Mouse (Mus musculus): ENCODE data around the gene Mapkap1. TPM values are rescaled to one million over a fixed set of nuclear protein-coding genes. Genes with fewer than 3 reads are reported as not detected.
"Not testable (repeated sequence)": the region's sequence is repeated elsewhere in the genome, so short reads cannot be mapped to it uniquely, and the experiment has no call there.

The Mapkap1 gene
- polyA plus RNA-seq, 1 experiment from 2014 or later = 30.9 TPM

DNA sequence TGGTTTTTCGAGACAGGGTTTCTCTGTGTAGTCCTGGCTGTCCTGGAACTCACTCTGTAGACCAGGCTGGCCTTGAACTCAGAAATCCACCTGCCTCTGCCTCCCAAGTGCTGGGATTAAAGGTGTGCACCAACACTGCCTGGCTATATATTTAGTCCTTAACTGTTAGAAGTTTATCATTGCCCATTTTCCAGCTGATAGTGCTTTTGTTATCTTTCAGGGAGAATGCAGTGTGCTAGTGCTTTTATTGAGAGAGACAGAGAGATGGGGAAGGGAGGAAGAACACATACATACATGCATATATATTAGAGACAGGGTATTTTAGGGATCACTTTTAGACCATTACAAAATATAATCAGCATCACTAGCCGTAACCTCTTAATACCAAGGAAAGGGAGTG is 26.3 kb downstream of the Mapkap1 start:
- H3K27ac ChIP-seq (replicated peaks); H3K27me3 ChIP-seq; H3K4me3 ChIP-seq (replicated peaks); H3K4me1 ChIP-seq (replicated peaks); H3K36me3 ChIP-seq (replicated peaks); H3K9ac ChIP-seq; ATAC-seq (ENCODE audit: insufficient read depth); H3K9me3 ChIP-seq (replicated peaks); H3K4me2 ChIP-seq: not testable (repeated sequence)
- 45% methylated on average over 2 of the region's 2 CpGs for WGBS (ENCODE audit: insufficient replicate concordance)

DNA sequence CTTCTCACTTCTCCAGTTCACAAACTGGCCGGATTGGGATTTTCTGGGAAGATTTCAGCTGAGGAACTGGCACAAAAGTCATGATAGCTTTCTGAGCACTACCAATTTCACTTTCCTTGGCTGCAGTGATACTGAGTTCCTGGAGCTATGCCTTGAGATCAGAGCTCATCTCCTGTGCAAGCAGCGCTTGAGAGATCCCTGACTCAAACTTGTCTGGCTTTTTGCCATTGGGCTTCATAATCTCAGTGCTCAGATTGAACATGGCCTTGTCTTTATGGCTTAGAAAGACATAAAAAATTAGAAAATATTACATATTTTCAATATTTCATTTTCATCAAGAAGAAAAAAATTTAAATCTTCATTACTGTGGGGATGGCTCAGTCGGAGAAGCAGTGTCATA is 29.8 kb downstream of the Mapkap1 start:
- WGBS (ENCODE audit: insufficient replicate concordance) = 75% methylated on average over 3 of the region's 3 CpGs

DNA sequence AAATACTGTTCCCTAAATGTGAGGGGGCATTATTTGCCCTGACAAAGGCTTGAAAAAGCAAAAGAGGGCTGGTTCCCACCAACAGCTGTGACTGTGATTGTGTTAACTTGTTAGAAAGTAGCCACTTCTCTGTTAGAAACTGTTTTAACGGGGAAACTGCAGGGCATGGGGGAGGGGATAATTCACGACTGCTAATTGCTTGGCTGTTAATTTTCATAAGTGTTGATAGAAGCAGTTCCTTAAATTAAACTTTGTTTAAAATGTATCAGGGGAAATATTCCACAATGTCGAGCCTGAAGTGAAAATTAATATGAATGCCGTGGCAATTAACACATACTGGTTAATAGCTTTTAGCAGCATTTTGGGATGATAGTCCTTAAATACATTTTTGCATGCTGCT is 42.2 kb downstream of the Mapkap1 start:
- no peak for ATAC-seq (ENCODE audit: insufficient read depth)
- no peak overlapping the region for H3K4me3 ChIP-seq (replicated peaks)
- no peaks in the 10 kb centered on the region for H3K4me1 ChIP-seq (replicated peaks)
- H3K9me3 ChIP-seq (replicated peaks) = no peaks in the 10 kb centered on the region
- no peaks in the 10 kb centered on the region for H3K27me3 ChIP-seq
- H3K27ac ChIP-seq (replicated peaks) = no peak overlapping the region
- 63% methylated on average over 4 of the region's 4 CpGs for WGBS (ENCODE audit: insufficient replicate concordance)
- H3K4me2 ChIP-seq = no peak overlapping the region
- 0 out of 2 replicates have a peak, but pooled peaks cover 13% of the 10 kb centered on the region for H3K36me3 ChIP-seq (replicated peaks)
- no peak overlapping the region for H3K9ac ChIP-seq

More for the DNA sequence above, 29.8 kb downstream of the Mapkap1 start:
- H3K9me3 ChIP-seq (replicated peaks) = no peaks in the 10 kb centered on the region
- no peaks in the 10 kb centered on the region for H3K27me3 ChIP-seq
- H3K27ac ChIP-seq (replicated peaks) = no peak overlapping the region
- no peak overlapping the region for H3K9ac ChIP-seq
- H3K4me2 ChIP-seq = no peak overlapping the region
- no peaks in the 10 kb centered on the region for H3K4me1 ChIP-seq (replicated peaks)
- H3K4me3 ChIP-seq (replicated peaks) = no peak overlapping the region
- ATAC-seq (ENCODE audit: insufficient read depth) = no peak
- H3K36me3 ChIP-seq (replicated peaks) = peaks cover 6% of the 10 kb centered on the region

DNA sequence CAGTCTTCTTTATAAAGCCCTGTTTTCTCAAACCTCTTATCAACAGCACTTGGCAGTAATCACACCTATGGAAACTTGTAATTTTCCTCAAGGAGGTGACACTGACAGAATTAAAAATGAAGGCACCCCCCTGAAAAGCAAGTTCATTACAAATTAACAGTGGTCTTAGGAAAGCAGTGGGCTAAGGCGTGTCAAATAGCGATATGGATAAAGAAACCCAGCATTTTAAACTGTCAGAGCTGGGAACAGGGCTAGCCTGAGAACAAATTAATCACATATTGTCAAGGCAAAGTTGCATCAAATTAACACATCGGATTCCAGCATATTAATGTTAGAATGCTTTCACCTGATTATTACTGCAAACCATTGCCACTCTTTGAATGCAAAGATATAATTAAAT is 55.9 kb downstream of the Mapkap1 start:
- no peak for ATAC-seq (ENCODE audit: insufficient read depth)
- Histone ChIP-seq H3K4me2 (no peak overlapping the region), H3K9me3 (replicated peaks) (no peaks in the 10 kb centered on the region), H3K4me1 (replicated peaks) (no peaks in the 10 kb centered on the region), H3K36me3 (replicated peaks) (no peaks in the 10 kb centered on the region), H3K9ac (no peak overlapping the region), H3K4me3 (replicated peaks) (no peak overlapping the region), H3K27me3 (no peaks in the 10 kb centered on the region), H3K27ac (replicated peaks) (no peak overlapping the region)
- WGBS (ENCODE audit: insufficient replicate concordance) = 65% methylated on average over 3 of the region's 3 CpGs

DNA sequence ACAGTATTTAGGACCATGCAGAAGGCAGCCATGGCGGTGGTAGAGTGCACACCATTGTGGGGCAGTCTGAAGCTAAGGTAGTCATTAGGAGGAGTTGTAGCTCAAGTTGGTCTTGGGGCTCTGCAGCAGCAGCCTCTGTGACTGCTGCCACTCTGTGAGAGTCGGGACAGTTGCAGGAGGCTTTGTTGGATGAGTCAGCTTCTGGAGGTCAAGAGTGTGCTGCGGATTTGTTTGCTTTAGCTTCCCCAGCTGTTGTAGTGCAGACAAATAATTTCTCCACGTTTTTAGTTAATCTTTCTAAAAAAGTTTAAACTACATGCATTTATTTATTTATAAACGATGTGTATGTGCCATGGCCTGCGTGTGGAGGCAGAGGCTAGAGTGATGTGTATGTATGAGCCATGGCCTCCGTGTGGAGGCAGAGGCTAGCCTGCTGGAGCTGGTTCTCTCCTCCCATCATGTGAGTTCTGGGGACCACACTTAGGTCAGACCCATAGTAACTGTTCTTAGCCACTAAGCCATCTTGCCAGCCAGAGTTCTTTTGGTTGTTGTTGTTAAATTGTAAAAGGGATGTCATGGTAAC is 62.1 kb downstream of the Mapkap1 start:
- H3K36me3 ChIP-seq (replicated peaks) = no peaks in the 10 kb centered on the region
- H3K4me3 ChIP-seq (replicated peaks) = no peak overlapping the region
- no peak for ATAC-seq (ENCODE audit: insufficient read depth)
- H3K9me3 ChIP-seq (replicated peaks) = no peaks in the 10 kb centered on the region
- 56% methylated on average over 7 of the region's 7 CpGs for WGBS (ENCODE audit: insufficient replicate concordance)
- no peak overlapping the region for H3K4me2 ChIP-seq
- no peak overlapping the region for H3K9ac ChIP-seq
- no peak overlapping the region for H3K27ac ChIP-seq (replicated peaks)
- no peaks in the 10 kb centered on the region for H3K27me3 ChIP-seq
- no peaks in the 10 kb centered on the region for H3K4me1 ChIP-seq (replicated peaks)

DNA sequence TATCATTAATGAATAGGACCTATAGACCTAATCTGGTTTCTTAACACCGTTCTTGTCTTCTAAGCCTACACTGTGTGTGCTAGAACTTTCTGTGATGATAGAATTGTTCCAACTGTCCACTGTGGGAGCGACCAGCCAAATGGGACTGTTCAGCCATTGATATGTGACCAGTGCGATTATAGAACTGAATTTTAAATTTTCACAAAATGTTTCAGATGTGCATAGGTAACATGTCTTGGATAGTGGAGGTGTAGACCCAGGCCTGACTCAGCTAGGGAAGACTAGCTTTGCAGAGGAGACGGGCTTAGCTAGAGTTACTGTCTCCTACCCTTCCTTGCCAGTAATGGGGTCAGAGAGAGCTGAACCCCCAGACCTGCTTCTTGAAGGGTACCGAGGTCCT is 62.8 kb downstream of the Mapkap1 start:
- Histone ChIP-seq H3K4me1 (replicated peaks) (no peaks in the 10 kb centered on the region), H3K4me3 (replicated peaks) (no peak overlapping the region), H3K27me3 (no peaks in the 10 kb centered on the region), H3K9me3 (replicated peaks) (no peaks in the 10 kb centered on the region), H3K9ac (no peak overlapping the region), H3K4me2 (no peak overlapping the region), H3K36me3 (replicated peaks) (no peaks in the 10 kb centered on the region), H3K27ac (replicated peaks) (no peak overlapping the region)
- no peak for ATAC-seq (ENCODE audit: insufficient read depth)
- WGBS (ENCODE audit: insufficient replicate concordance) = 79% methylated on average over 5 of the region's 5 CpGs

DNA sequence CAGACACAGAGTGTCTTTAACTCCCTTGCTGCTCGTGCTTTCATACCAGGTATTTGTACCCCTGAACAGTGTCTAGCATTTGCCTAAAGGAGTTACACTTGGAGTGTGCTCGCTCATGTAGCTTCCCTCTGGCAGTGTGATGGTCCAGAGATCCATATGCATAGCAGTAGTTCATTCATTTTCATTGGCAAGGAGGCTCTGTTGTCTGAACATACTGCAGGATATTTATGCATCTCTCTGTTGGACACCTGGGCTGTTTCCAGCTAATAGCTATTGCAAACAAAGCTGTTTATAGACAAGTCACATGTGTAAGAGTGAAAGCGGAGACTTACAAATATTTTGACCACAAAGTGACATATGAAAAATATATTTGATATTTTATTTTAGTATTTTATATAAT is 67.2 kb downstream of the Mapkap1 start:
- H3K27ac ChIP-seq (replicated peaks) = no peak overlapping the region
- no peak overlapping the region for H3K4me3 ChIP-seq (replicated peaks)
- H3K4me2 ChIP-seq = no peak overlapping the region
- 78% methylated on average over 3 of the region's 3 CpGs for WGBS (ENCODE audit: insufficient replicate concordance)
- H3K4me1 ChIP-seq (replicated peaks) = no peaks in the 10 kb centered on the region
- no peaks in the 10 kb centered on the region for H3K9me3 ChIP-seq (replicated peaks)
- ATAC-seq (ENCODE audit: insufficient read depth) = no peak
- H3K9ac ChIP-seq = no peak overlapping the region
- no peaks in the 10 kb centered on the region for H3K36me3 ChIP-seq (replicated peaks)
- no peaks in the 10 kb centered on the region for H3K27me3 ChIP-seq

DNA sequence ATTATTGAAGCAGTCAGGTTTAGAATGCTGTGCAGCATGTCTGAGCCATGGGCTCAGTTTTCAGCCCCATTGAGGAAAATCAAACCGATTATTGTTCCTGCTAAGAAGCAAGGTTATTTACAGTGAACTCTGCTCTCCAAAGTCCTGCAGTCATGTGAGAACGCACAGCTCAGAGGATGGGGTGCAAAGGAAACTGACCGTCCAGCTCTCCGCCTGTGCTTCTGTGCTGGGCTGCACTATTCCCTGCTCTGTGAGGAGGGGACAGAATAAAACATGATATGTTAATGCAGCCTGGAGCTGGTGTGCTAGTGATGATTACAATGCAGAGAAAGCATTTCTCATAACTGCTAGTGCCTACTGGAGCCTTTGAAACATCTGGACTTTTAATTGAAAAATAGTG is 74.8 kb downstream of the Mapkap1 start:
- ATAC-seq (ENCODE audit: insufficient read depth) = no peak
- H3K9ac ChIP-seq = no peak overlapping the region
- H3K27me3 ChIP-seq = no peaks in the 10 kb centered on the region
- no peaks in the 10 kb centered on the region for H3K9me3 ChIP-seq (replicated peaks)
- H3K27ac ChIP-seq (replicated peaks) = no peak overlapping the region
- WGBS (ENCODE audit: insufficient replicate concordance) = 70% methylated on average over 4 of the region's 4 CpGs
- no peak overlapping the region for H3K4me3 ChIP-seq (replicated peaks)
- no peak overlapping the region for H3K4me2 ChIP-seq
- no peaks in the 10 kb centered on the region; the same call in 1 of the 2 replicates for H3K4me1 ChIP-seq (replicated peaks)
- 0 out of 2 replicates have a peak, but pooled peaks cover 3% of the 10 kb centered on the region for H3K36me3 ChIP-seq (replicated peaks)

DNA sequence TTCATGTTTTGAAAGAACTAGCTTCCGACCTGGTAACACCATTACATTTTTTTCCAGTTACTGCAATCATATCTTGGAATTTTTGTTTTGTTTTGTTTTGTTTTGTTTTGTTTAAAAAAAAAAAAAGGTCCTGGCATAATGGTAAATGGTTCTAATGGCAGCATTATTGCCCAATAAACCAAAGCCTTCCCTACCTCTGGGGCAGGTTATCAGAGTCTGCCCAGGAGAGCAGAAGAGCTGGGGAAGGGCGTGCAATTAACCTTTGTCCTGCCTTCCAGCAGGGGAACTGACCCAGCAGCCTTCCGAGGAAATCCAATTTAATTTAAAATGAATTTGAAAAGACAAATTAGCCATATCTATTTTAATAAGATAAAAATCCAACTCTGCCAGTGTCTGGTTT is 75.5 kb downstream of the Mapkap1 start:
- no peak for ATAC-seq (ENCODE audit: insufficient read depth)
- Histone ChIP-seq H3K27ac (replicated peaks) (no peak overlapping the region), H3K9ac (no peak overlapping the region), H3K36me3 (replicated peaks) (0 out of 2 replicates have a peak, but pooled peaks cover 3% of the 10 kb centered on the region), H3K27me3 (no peaks in the 10 kb centered on the region), H3K4me2 (no peak overlapping the region), H3K9me3 (replicated peaks) (no peaks in the 10 kb centered on the region), H3K4me3 (replicated peaks) (no peak overlapping the region), H3K4me1 (replicated peaks) (no peaks in the 10 kb centered on the region; the same call in 1 of the 2 replicates)
- WGBS (ENCODE audit: insufficient replicate concordance) = 73% methylated on average over 3 of the region's 3 CpGs

DNA sequence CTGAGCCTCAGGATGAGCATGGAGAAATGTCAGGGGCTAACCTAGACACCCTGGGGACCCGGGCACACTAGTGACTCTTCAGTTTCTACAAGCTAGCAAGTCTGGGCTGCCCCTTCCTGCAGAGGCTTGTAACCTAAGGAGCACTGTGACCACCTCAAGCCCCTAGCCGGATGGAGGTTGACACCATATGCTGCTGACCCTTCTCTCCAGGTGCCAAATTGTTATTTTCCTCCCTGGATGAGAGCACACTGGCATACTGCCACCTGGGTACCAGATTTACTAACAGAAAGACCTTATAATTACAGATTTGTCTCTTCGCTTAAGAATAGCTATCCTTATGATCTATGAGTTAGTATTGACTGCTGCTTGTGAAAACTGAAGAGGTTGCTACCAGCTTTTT is 76.0 kb downstream of the Mapkap1 start:
- Histone ChIP-seq H3K27me3 (no peaks in the 10 kb centered on the region), H3K4me1 (replicated peaks) (no peaks in the 10 kb centered on the region; the same call in 1 of the 2 replicates), H3K4me3 (replicated peaks) (no peak overlapping the region), H3K9me3 (replicated peaks) (no peaks in the 10 kb centered on the region), H3K4me2 (no peak overlapping the region), H3K27ac (replicated peaks) (no peak overlapping the region), H3K36me3 (replicated peaks) (0 out of 2 replicates have a peak, but pooled peaks cover 3% of the 10 kb centered on the region), H3K9ac (no peak overlapping the region)
- no peak for ATAC-seq (ENCODE audit: insufficient read depth)
- 67% methylated on average over 3 of the region's 3 CpGs for WGBS (ENCODE audit: insufficient replicate concordance)

DNA sequence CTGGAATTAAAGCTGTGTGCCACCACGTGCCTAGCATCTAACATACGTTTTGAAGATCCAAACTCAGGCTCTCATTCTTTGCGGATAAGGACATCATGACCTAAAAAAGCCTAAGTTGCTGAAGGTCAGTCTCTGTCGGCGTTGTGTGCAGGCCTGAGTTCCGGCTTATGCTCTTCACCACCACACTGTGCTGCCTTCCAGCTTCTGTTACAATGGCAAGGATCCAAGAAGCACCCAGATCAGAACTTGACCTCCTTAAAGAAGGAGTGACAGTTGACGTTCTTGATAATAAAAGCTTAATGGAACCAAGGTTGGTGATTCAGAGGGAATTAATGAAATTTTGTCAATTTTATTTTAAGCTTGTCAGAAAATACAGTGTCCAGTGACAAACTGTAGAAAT is 80.7 kb downstream of the Mapkap1 start:
- no peak overlapping the region for H3K27ac ChIP-seq (replicated peaks)
- WGBS (ENCODE audit: insufficient replicate concordance) = 73% methylated on average over 7 of the region's 7 CpGs
- H3K4me2 ChIP-seq = no peak overlapping the region
- H3K36me3 ChIP-seq (replicated peaks) = 0 out of 2 replicates have a peak, but pooled peaks cover 3% of the 10 kb centered on the region
- H3K4me3 ChIP-seq (replicated peaks) = no peak overlapping the region
- no peak overlapping the region for H3K9ac ChIP-seq
- H3K4me1 ChIP-seq (replicated peaks) = no peaks in the 10 kb centered on the region
- H3K9me3 ChIP-seq (replicated peaks) = no peaks in the 10 kb centered on the region
- no peak for ATAC-seq (ENCODE audit: insufficient read depth)
- no peaks in the 10 kb centered on the region for H3K27me3 ChIP-seq
